Mouse (Mus musculus): ENCODE measurements around the gene Il18r1. TPM values are rescaled to one million over a fixed set of nuclear protein-coding genes. Genes with fewer than 3 reads are reported as not detected.

The Il18r1 gene
- polyA plus RNA-seq, 1 experiment: 2.7 TPM

DNA sequence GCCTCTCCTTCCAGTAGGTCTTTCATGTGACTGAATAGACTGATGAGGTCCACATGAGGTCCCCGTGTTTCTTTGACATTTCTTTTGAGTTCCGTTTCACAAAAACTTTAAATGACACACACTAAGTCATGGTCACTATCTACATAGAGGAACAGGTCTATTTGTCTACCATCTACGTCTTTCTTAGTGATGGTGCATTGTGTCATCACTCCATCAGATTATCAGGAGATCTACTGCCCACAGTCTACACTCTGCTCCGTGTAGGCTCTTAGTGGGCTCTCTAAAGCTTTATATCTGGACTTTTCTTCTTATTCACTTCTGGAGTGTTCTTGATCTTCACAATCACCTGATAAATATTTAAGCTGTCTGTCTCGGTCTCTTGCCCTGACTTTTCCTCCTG, 63.9 kb downstream of the Il18r1 start:
- no peak for TF ChIP-seq POLR2A (IDR thresholded peaks at IDR 0.05; ENCODE audit: control insufficient read depth, extremely low read depth, insufficient read depth, low read length, poor library complexity)
- TF ChIP-seq CTCF (IDR thresholded peaks at IDR 0.05; ENCODE audit: borderline replicate concordance, control insufficient read depth, extremely low read depth, insufficient read depth, low read length, poor library complexity): no peak
- WGBS: 88% methylated on average over 5 of the region's 5 CpGs
- Histone ChIP-seq H3K4me3 (ENCODE audit: control insufficient read depth, insufficient read depth, low read length) (no peak overlapping the region), H3K4me1 (replicated peaks; ENCODE audit: control insufficient read depth, insufficient read depth, low read length) (no peaks in the 10 kb centered on the region), H3K27ac (ENCODE audit: control insufficient read depth, insufficient read depth, low read length) (no peak overlapping the region), H3K27me3 (ENCODE audit: control insufficient read depth, insufficient read depth, low read length) (no peaks in the 10 kb centered on the region), H3K36me3 (ENCODE audit: control insufficient read depth, insufficient read depth, low read length) (no peaks in the 10 kb centered on the region)
- DNase-seq: no peak

DNA sequence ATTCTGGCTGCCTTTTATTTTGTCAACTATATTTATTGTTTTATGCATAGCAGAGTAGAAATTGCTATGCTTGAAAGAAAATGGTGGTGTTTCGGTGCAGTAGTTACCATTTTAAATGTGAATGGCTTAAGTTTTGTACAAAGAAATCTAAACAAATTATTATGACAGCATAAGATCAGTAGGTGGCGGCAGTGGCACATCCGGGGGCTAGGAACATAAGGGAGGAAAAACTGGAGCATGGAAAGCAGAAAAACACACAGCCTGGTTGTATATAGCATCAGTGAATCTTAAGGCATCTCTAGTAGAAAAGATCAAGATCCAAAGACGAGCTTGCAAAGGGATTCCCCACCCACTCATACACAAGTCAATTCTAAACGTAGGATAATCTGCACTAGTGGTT, 72.2 kb downstream of the Il18r1 start:
- no peaks in the 10 kb centered on the region for H3K27me3 ChIP-seq (ENCODE audit: control insufficient read depth, insufficient read depth, low read length)
- 97% methylated on average over 5 of the region's 5 CpGs for WGBS
- H3K4me1 ChIP-seq (replicated peaks; ENCODE audit: control insufficient read depth, insufficient read depth, low read length): no peaks in the 10 kb centered on the region
- no peak overlapping the region for H3K27ac ChIP-seq (ENCODE audit: control insufficient read depth, insufficient read depth, low read length)
- DNase-seq: no peak
- H3K4me3 ChIP-seq (ENCODE audit: control insufficient read depth, insufficient read depth, low read length): no peak overlapping the region
- TF ChIP-seq POLR2A (IDR thresholded peaks at IDR 0.05; ENCODE audit: control insufficient read depth, extremely low read depth, insufficient read depth, low read length, poor library complexity) (no peak), CTCF (IDR thresholded peaks at IDR 0.05; ENCODE audit: borderline replicate concordance, control insufficient read depth, extremely low read depth, insufficient read depth, low read length, poor library complexity) (no peak)
- no peaks in the 10 kb centered on the region for H3K36me3 ChIP-seq (ENCODE audit: control insufficient read depth, insufficient read depth, low read length)

GRCm38 (mm10) chr1:40544650-40545049, 79.3 kb downstream of the Il18r1 start:
- no peaks in the 10 kb centered on the region for H3K36me3 ChIP-seq (ENCODE audit: control insufficient read depth, insufficient read depth, low read length)
- H3K4me3 ChIP-seq (ENCODE audit: control insufficient read depth, insufficient read depth, low read length): no peak overlapping the region
- H3K4me1 ChIP-seq (replicated peaks; ENCODE audit: control insufficient read depth, insufficient read depth, low read length): no peaks in the 10 kb centered on the region
- H3K27ac ChIP-seq (ENCODE audit: control insufficient read depth, insufficient read depth, low read length): no peak overlapping the region
- no peak for TF ChIP-seq POLR2A (IDR thresholded peaks at IDR 0.05; ENCODE audit: control insufficient read depth, extremely low read depth, insufficient read depth, low read length, poor library complexity)
- no peak for TF ChIP-seq CTCF (IDR thresholded peaks at IDR 0.05; ENCODE audit: borderline replicate concordance, control insufficient read depth, extremely low read depth, insufficient read depth, low read length, poor library complexity)
- peak; percentile 60 for DNase-seq
- 0% methylated on average over 2 of the region's 2 CpGs for WGBS
- no peaks in the 10 kb centered on the region for H3K27me3 ChIP-seq (ENCODE audit: control insufficient read depth, insufficient read depth, low read length)

DNA sequence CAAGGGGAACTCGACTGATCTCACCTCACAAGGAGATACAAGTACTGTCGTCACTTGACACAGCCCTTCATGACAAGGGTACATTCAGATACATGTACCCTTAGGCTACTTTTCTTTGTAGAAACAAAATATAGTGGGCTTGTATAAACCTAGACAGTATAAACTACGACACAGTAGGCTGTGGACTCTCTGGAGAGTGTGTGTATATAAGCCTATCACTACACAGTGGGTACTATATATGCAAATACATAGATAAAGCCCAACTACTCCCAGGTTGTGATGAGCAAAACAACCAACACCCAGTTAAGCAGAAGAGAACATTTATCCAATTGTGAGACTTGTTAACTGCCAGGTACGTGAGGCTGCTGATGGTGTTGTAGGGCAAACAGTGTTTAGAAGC, 81.3 kb downstream of the Il18r1 start:
- DNase-seq: no peak
- Histone ChIP-seq H3K36me3 (ENCODE audit: control insufficient read depth, insufficient read depth, low read length) (no peaks in the 10 kb centered on the region), H3K4me3 (ENCODE audit: control insufficient read depth, insufficient read depth, low read length) (no peak overlapping the region), H3K27ac (ENCODE audit: control insufficient read depth, insufficient read depth, low read length) (no peak overlapping the region), H3K27me3 (ENCODE audit: control insufficient read depth, insufficient read depth, low read length) (no peaks in the 10 kb centered on the region), H3K4me1 (replicated peaks; ENCODE audit: control insufficient read depth, insufficient read depth, low read length) (no peaks in the 10 kb centered on the region)
- no peak for TF ChIP-seq POLR2A (IDR thresholded peaks at IDR 0.05; ENCODE audit: control insufficient read depth, extremely low read depth, insufficient read depth, low read length, poor library complexity)
- no peak for TF ChIP-seq CTCF (IDR thresholded peaks at IDR 0.05; ENCODE audit: borderline replicate concordance, control insufficient read depth, extremely low read depth, insufficient read depth, low read length, poor library complexity)
- WGBS: 94% methylated on average over 4 of the region's 4 CpGs

DNA sequence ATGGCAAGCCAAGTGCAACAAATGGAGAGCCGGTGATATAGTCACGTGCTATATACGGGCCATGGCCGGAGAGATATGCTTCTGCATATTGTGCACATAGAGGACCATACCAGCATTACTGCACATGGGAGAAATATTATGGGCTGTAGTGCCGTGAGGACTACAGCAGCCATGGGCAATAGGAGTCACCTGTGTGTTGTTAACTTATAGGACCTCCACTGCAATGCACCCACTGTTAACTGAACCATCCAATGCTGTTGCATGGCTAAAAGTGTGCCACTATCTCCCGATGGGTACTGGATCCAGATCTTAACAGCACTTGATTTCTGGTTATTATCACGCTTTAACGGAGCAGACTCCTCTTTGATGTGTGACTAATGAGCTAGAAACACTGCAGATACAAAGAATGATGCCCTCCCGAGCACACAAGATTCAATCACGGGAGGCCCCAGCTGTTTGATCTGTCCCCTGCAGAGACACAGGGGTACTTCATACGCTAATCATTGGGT, 81.8 kb downstream of the Il18r1 start:
- 95% methylated on average over 11 of the region's 11 CpGs for WGBS
- no peak for DNase-seq

GRCm38 (mm10) chr1:40547762-40548161, 82.4 kb downstream of the Il18r1 start:
- Histone ChIP-seq H3K4me1 (replicated peaks; ENCODE audit: control insufficient read depth, insufficient read depth, low read length) (no peaks in the 10 kb centered on the region), H3K27ac (ENCODE audit: control insufficient read depth, insufficient read depth, low read length) (no peak overlapping the region), H3K27me3 (ENCODE audit: control insufficient read depth, insufficient read depth, low read length) (no peaks in the 10 kb centered on the region), H3K36me3 (ENCODE audit: control insufficient read depth, insufficient read depth, low read length) (no peaks in the 10 kb centered on the region), H3K4me3 (ENCODE audit: control insufficient read depth, insufficient read depth, low read length) (no peak overlapping the region)
- no peak for DNase-seq
- TF ChIP-seq CTCF (IDR thresholded peaks at IDR 0.05; ENCODE audit: borderline replicate concordance, control insufficient read depth, extremely low read depth, insufficient read depth, low read length, poor library complexity) (no peak), POLR2A (IDR thresholded peaks at IDR 0.05; ENCODE audit: control insufficient read depth, extremely low read depth, insufficient read depth, low read length, poor library complexity) (no peak)
- WGBS: 89% methylated on average over 10 of the region's 10 CpGs

More for the DNA sequence above, 81.8 kb downstream of the Il18r1 start:
- Histone ChIP-seq H3K36me3 (ENCODE audit: control insufficient read depth, insufficient read depth, low read length) (no peaks in the 10 kb centered on the region), H3K27ac (ENCODE audit: control insufficient read depth, insufficient read depth, low read length) (no peak overlapping the region), H3K4me3 (ENCODE audit: control insufficient read depth, insufficient read depth, low read length) (no peak overlapping the region), H3K27me3 (ENCODE audit: control insufficient read depth, insufficient read depth, low read length) (no peaks in the 10 kb centered on the region), H3K4me1 (replicated peaks; ENCODE audit: control insufficient read depth, insufficient read depth, low read length) (no peaks in the 10 kb centered on the region)
- no peak for TF ChIP-seq CTCF (IDR thresholded peaks at IDR 0.05; ENCODE audit: borderline replicate concordance, control insufficient read depth, extremely low read depth, insufficient read depth, low read length, poor library complexity)
- no peak for TF ChIP-seq POLR2A (IDR thresholded peaks at IDR 0.05; ENCODE audit: control insufficient read depth, extremely low read depth, insufficient read depth, low read length, poor library complexity)

Other genes starting within 250 kb of the Il18r1 start
- 2.8 and 3.3 TPM in 2 replicates for gene Il1r1, start 240.5 kb upstream of the Il18r1 start, polyA plus RNA-seq (2012; rRNA removed)
- 5.5 and 7.3 TPM in 2 replicates for gene Il1rl2, start 140.9 kb upstream of the Il18r1 start, polyA plus RNA-seq (2012; rRNA removed)
- gene Il1rl1, start 36.0 kb upstream of the Il18r1 start, polyA plus RNA-seq (2012; rRNA removed): 0.29 and 0.46 TPM in 2 replicates
- gene Il18rap, start 49.8 kb downstream of the Il18r1 start, polyA plus RNA-seq (2012; rRNA removed): 0.40 and 0.67 TPM in 2 replicates
- gene Slc9a4, start 114.5 kb downstream of the Il18r1 start, polyA plus RNA-seq (2012; rRNA removed): 0.68 and 0.80 TPM in 2 replicates
- 7.0 and 7.8 TPM in 2 replicates for gene Slc9a2, start 215.0 kb downstream of the Il18r1 start, polyA plus RNA-seq (2012; rRNA removed)

Measured in thymus, adult 2 months (tissue).